Mouse (Mus musculus) lung, postnatal 14 days (tissue): ENCODE results near the gene Lypd5.

Source experiments
- DNase-seq: peaks from one replicate; pipeline ENCODE4 v3.0.0; 2021

The Lypd5 gene

GRCm38 (mm10) chr7:24348896-24349295, at the start of gene Lypd5:
Lypd5 (plus strand) TSS chr7:24349196.
- no peak for DNase-seq

GRCm38 (mm10) chr7:24299823-24300481, 49.0 kb upstream of the Lypd5 start:
- no peak for DNase-seq

GRCm38 (mm10) chr7:24300771-24301282, 48.2 kb upstream of the Lypd5 start, which contains the start of gene Zfp61:
Zfp61 (minus strand) TSS chr7:24301232.
- peak; percentile 51 for DNase-seq

- DNase-seq: no peak
Measured at GRCm38 (mm10) chr7:24315726-24316566, 33.0 kb upstream of the Lypd5 start.

GRCm38 (mm10) chr7:24316567-24317092, 32.4 kb upstream of the Lypd5 start, which contains the start of gene Zfp94:
Zfp94 (minus strand) TSS chr7:24316666.
- DNase-seq: peak; percentile 93

- DNase-seq: no peak
Measured at GRCm38 (mm10) chr7:24318942-24319341, 30.1 kb upstream of the Lypd5 start.

GRCm38 (mm10) chr7:24322593-24322992, 26.4 kb upstream of the Lypd5 start:
- no peak for DNase-seq

GRCm38 (mm10) chr7:24325197-24325596, 23.8 kb upstream of the Lypd5 start:
- DNase-seq: peak; percentile 22

- no peak for DNase-seq
Measured at GRCm38 (mm10) chr7:24325675-24326128, 23.3 kb upstream of the Lypd5 start.

GRCm38 (mm10) chr7:24326273-24327135, 22.5 kb upstream of the Lypd5 start:
- DNase-seq: peak; percentile 9

GRCm38 (mm10) chr7:24327281-24327975, 21.6 kb upstream of the Lypd5 start:
- peak; percentile 14 for DNase-seq

GRCm38 (mm10) chr7:24333304-24333986, 15.6 kb upstream of the Lypd5 start, which contains the start of gene Tescl:
Tescl (minus strand) TSS chr7:24333936.
- no peak for DNase-seq

- DNase-seq: peak; percentile 85
Measured at GRCm38 (mm10) chr7:24335699-24336309, 13.2 kb upstream of the Lypd5 start.

GRCm38 (mm10) chr7:24338241-24338640, 10.8 kb upstream of the Lypd5 start:
- no peak for DNase-seq

- DNase-seq: no peak
Measured at GRCm38 (mm10) chr7:24343701-24344272, 5.2 kb upstream of the Lypd5 start.

GRCm38 (mm10) chr7:24346444-24346843, 2.6 kb upstream of the Lypd5 start:
- no peak for DNase-seq

- DNase-seq: no peak
Measured at GRCm38 (mm10) chr7:24355646-24356045, 6.7 kb downstream of the Lypd5 start.

GRCm38 (mm10) chr7:24356081-24356480, 7.1 kb downstream of the Lypd5 start:
- DNase-seq: no peak

GRCm38 (mm10) chr7:24357899-24358298, 8.9 kb downstream of the Lypd5 start:
- no peak for DNase-seq

- peak; percentile 48 for DNase-seq
Measured at GRCm38 (mm10) chr7:24359269-24359668, 10.3 kb downstream of the Lypd5 start.
